Mouse (Mus musculus): Measurements from ENCODE around the gene Gmcl1. TPM values are rescaled to one million over a fixed set of nuclear protein-coding genes. Genes with fewer than 3 reads are reported as not detected.
A peak's percentile ranks its signal among the peaks of the same experiment; 100 is the strongest.

Gene Gmcl1
- total RNA-seq (2012; rRNA removed) (15.9 TPM in 2 replicates), polyA plus RNA-seq (2012; ENCODE audit: insufficient read depth in 1 of 2, insufficient read length in 2 of 2, low read depth in 1 of 2, low replicate concordance in 2 of 2, missing spikeins in 1 of 2) (10 to 100 TPM; 21.5 to 67.0 TPM)

GRCm38 (mm10) chr6:86733183-86733876 lies at the start of gene Gmcl1:
Gene Gmcl1, minus strand, starts transcription at chr6:86733383.
- peak within 1 kb of the TSS; percentile 86 to 90 for H3K4me3 ChIP-seq (ENCODE audit: control insufficient read depth in 1 of 2, insufficient read depth in 1 of 2, low read depth in 2 of 2, low read length in 2 of 2)
- peaks cover 0 to 16% of the 10 kb centered on the region in 2 experiments; a peak in 2 of 4 replicates for H3K36me3 ChIP-seq (ENCODE audit: control insufficient read depth in 1 of 2, insufficient read depth in 2 of 2, low read length in 2 of 2)
- H3K27me3 ChIP-seq (ENCODE audit: control insufficient read depth in 1 of 2, insufficient read depth in 2 of 2, low read length in 2 of 2), result no peaks in the 10 kb centered on the region
- no peaks in the 10 kb centered on the region for H3K9me3 ChIP-seq (replicated peaks; ENCODE audit: insufficient read depth, low read length)
- H3K9ac ChIP-seq (ENCODE audit: control insufficient read depth, low read depth, low read length, poor library complexity, severe bottlenecking), result peak within 1 kb of the TSS; percentile 87
- H3K79me2 ChIP-seq (ENCODE audit: control insufficient read depth, insufficient read depth, low read length, poor library complexity), result peaks cover 12% of the 10 kb centered on the region
- peak; percentile 97 for DNase-seq (ENCODE audit: low read depth, low spot score)
- peak within 1 kb of the TSS; percentile 61 for H3K27ac ChIP-seq (ENCODE audit: control insufficient read depth, low read depth, low read length)
- peaks cover 0 to 16% of the 10 kb centered on the region in 2 experiments; a peak in 3 of 4 replicates for H3K4me1 ChIP-seq (ENCODE audit: control insufficient read depth in 1 of 2, insufficient read depth in 2 of 2, low read length in 2 of 2)
- TF ChIP-seq MEF2A (IDR thresholded peaks at IDR 0.05; ENCODE audit: extremely low read depth, insufficient replicate concordance, low read depth, low read length, poor library complexity, severe bottlenecking), result no peak
- TF ChIP-seq MAX (IDR thresholded peaks at IDR 0.05; ENCODE audit: low read length), result 0 out of 2 replicates have a peak, but pooled peaks have one; percentile 18
- no peak for TF ChIP-seq USF1 (IDR thresholded peaks at IDR 0.05; ENCODE audit: low read depth, low read length)
- no peak for TF ChIP-seq BHLHE40 (IDR thresholded peaks at IDR 0.05; ENCODE audit: borderline replicate concordance, low read depth, low read length)
- no peak for TF ChIP-seq CHD2 (IDR thresholded peaks at IDR 0.05; ENCODE audit: low read length)
- no peak for TF ChIP-seq GATA1 (IDR thresholded peaks at IDR 0.05; ENCODE audit: low read depth, low read length)
- TF ChIP-seq GABPA (IDR thresholded peaks at IDR 0.05; ENCODE audit: low read depth, low read length), result no peak
- TF ChIP-seq ELF1 (IDR thresholded peaks at IDR 0.05; ENCODE audit: low read depth, low read length), result peak; percentile 96
- TF ChIP-seq ZC3H11A (IDR thresholded peaks at IDR 0.05; ENCODE audit: low read depth, low read length), result no peak
- TF ChIP-seq USF2 (IDR thresholded peaks at IDR 0.05; ENCODE audit: borderline replicate concordance in 1 of 2, insufficient read depth in 1 of 2, low read depth in 1 of 2, low read length in 2 of 2), result no peak
- peak; percentile 75 to 95 for TF ChIP-seq POLR2A (IDR thresholded peaks at IDR 0.05; ENCODE audit: control insufficient read depth in 1 of 2, insufficient read depth in 1 of 2, low read depth in 1 of 2, low read length in 2 of 2, poor library complexity in 1 of 2)
- TF ChIP-seq MXI1 (IDR thresholded peaks at IDR 0.05; ENCODE audit: low read depth, low read length), result peak; percentile 89
- peak; percentile 95 for TF ChIP-seq NELFE (IDR thresholded peaks at IDR 0.05; ENCODE audit: low read depth, low read length)
- TF ChIP-seq TAL1 (IDR thresholded peaks at IDR 0.05; ENCODE audit: low read length), result no peak
- TF ChIP-seq TCF12 (IDR thresholded peaks at IDR 0.05; ENCODE audit: low read depth, low read length), result 0 out of 2 replicates have a peak, but pooled peaks have one; percentile 7
- no peak for TF ChIP-seq UBTF (IDR thresholded peaks at IDR 0.05; ENCODE audit: borderline replicate concordance, insufficient read depth, low read depth, low read length)
- no peak for TF ChIP-seq POLR2AphosphoS5 (IDR thresholded peaks at IDR 0.05; ENCODE audit: borderline replicate concordance, low read depth, low read length)
- TF ChIP-seq HCFC1 (IDR thresholded peaks at IDR 0.05; ENCODE audit: low read depth, low read length), result peak; percentile 86
- TF ChIP-seq ZMIZ1 (IDR thresholded peaks at IDR 0.05; ENCODE audit: low read depth, low read length), result peak; percentile 89
- TF ChIP-seq SIN3A (IDR thresholded peaks at IDR 0.05; ENCODE audit: low read length), result peak; percentile 82
- TF ChIP-seq TBP (IDR thresholded peaks at IDR 0.05; ENCODE audit: low read depth, low read length), result peak; percentile 46
- TF ChIP-seq CHD1 (IDR thresholded peaks at IDR 0.05; ENCODE audit: low read depth, low read length), result no peak
- no peak for TF ChIP-seq ZKSCAN1 (IDR thresholded peaks at IDR 0.05; ENCODE audit: low read depth, low read length)
- no peak for TF ChIP-seq SMC3 (IDR thresholded peaks at IDR 0.05; ENCODE audit: low read depth, low read length)
- peak; percentile 100; the same call in 1 of the 2 replicates for TF ChIP-seq NRF1 (IDR thresholded peaks at IDR 0.05; ENCODE audit: insufficient read depth, low read depth, low read length, poor library complexity, severe bottlenecking)
- TF ChIP-seq MAFK (IDR thresholded peaks at IDR 0.05; ENCODE audit: borderline replicate concordance, low read depth, low read length), result no peak
- peak; percentile 89; the same call in 1 of the 2 replicates for TF ChIP-seq MAZ (IDR thresholded peaks at IDR 0.05; ENCODE audit: low read depth, low read length)
- TF ChIP-seq ETS1 (IDR thresholded peaks at IDR 0.05; ENCODE audit: low read depth, low read length), result peak; percentile 20; the same call in 1 of the 2 replicates
- no peak; the same call in 1 of the 2 replicates for TF ChIP-seq KAT2A (conservative IDR thresholded peaks at IDR 0.05; ENCODE audit: low read depth, low read length)
- no peak for TF ChIP-seq JUND (IDR thresholded peaks at IDR 0.05; ENCODE audit: low read depth, low read length)
- TF ChIP-seq POLR2AphosphoS2 (IDR thresholded peaks at IDR 0.05; ENCODE audit: low read length), result peak; percentile 82
- TF ChIP-seq MYC (IDR thresholded peaks at IDR 0.05; ENCODE audit: low read depth, low read length), result no peak
- TF ChIP-seq MYB (IDR thresholded peaks at IDR 0.05; ENCODE audit: low read depth, low read length), result no peak
- TF ChIP-seq RCOR1 (IDR thresholded peaks at IDR 0.05; ENCODE audit: low read depth, low read length), result no peak
- TF ChIP-seq E2F4 (IDR thresholded peaks at IDR 0.05; ENCODE audit: borderline replicate concordance, low read depth, low read length), result no peak

Data from MEL (cell line).